Mouse (Mus musculus) liver, adult 10 weeks (tissue): ENCODE measurements around the gene Ret. TPM values are rescaled to one million over a fixed set of nuclear protein-coding genes. Genes with fewer than 3 reads are reported as not detected.

ENCODE experiments used
- polyA plus RNA-seq: library from polyadenylated mRNA; stranded (reverse); fragments of 350-450 nt; fragmentation: Illumina TruSeq; extraction: RNeasy Lipid Tissue Mini Kit (QIAGEN cat#74804); gene quantifications from one replicate; pipeline ENCODE4 v1.2.3, GENCODE M21; 2014; ENCODE audit warnings: low read depth, low replicate concordance

Ret gene
- polyA plus RNA-seq = not detected

GRCm38 (mm10) chr6:118197440-118197975, at the start of gene Ret:
TSS of gene Ret (minus strand) at chr6:118197718.

GRCm38 (mm10) chr6:118138731-118139709, 58.5 kb downstream of the Ret start, which contains the start of gene Csgalnact2:
TSS of gene Csgalnact2 (minus strand) at chr6:118139140.

Other genes starting within 250 kb of the Ret start
- not detected for gene Rasgef1a, start 186.3 kb downstream of the Ret start, polyA plus RNA-seq
- 17.0 TPM for gene Csgalnact2, start 58.6 kb downstream of the Ret start, polyA plus RNA-seq
- 12.2 TPM for gene Bms1, start 221.8 kb upstream of the Ret start, polyA plus RNA-seq